Mouse (Mus musculus): ENCODE results near the gene Acot7. TPM values are rescaled to one million over a fixed set of nuclear protein-coding genes. Genes with fewer than 3 reads are reported as not detected.

Gene Acot7
- polyA plus RNA-seq, 1 experiment, result 167 TPM

DNA sequence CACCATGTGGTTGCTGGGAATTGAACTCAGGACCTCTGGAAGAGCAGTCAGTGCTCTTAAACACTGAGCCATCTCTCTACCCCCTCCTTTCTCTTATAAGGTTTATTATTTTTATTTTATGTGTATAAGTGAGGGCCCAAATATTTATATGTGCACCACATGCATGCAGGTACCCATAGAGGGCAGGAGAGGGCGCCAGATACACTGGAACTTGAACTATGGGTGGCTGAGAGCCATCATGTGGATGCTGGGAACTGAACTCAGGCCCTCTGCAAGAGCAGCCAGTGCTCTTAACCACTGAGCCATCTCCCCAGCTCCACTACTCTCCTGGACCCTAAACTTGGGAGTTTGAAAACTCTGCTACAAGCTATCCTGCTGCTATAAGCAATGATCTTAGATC is 34.3 kb upstream of the Acot7 start:
- TF ChIP-seq SRF (IDR thresholded peaks at IDR 0.05; ENCODE audit: control insufficient read depth, insufficient read length, low read depth) (no peak), E2F4 (IDR thresholded peaks at IDR 0.05; ENCODE audit: insufficient read depth) (no peak), POLR2A (IDR thresholded peaks at IDR 0.05; ENCODE audit: insufficient read length, low read depth) (no peak), POLR2AphosphoS2 (IDR thresholded peaks at IDR 0.05; ENCODE audit: insufficient read length, low read depth) (no peak), REST (IDR thresholded peaks at IDR 0.05; ENCODE audit: insufficient read depth, insufficient read length) (no peak), TCF12 (IDR thresholded peaks at IDR 0.05; ENCODE audit: insufficient read depth, poor library complexity, severe bottlenecking) (no peak), TCF3 (IDR thresholded peaks at IDR 0.05; ENCODE audit: insufficient read length, low read depth) (no peak), CEBPB (IDR thresholded peaks at IDR 0.05; ENCODE audit: insufficient read depth, poor library complexity, severe bottlenecking) (no peak), MYOD1 (IDR thresholded peaks at IDR 0.05; ENCODE audit: control insufficient read depth in 1 of 3, insufficient read length in 2 of 3, low read depth in 2 of 3) (no peak), MAX (IDR thresholded peaks at IDR 0.05; ENCODE audit: low read depth) (no peak), USF1 (IDR thresholded peaks at IDR 0.05; ENCODE audit: low read depth) (no peak), MYOG (IDR thresholded peaks at IDR 0.05; ENCODE audit: control insufficient read depth in 1 of 3, insufficient read depth in 1 of 3, insufficient read length in 2 of 3, low read depth in 2 of 3) (no peak)
- peaks cover 41% of the 10 kb centered on the region for H3K27me3 ChIP-seq (ENCODE audit: control insufficient read depth, insufficient read depth, insufficient read length)
- H3K4me2 ChIP-seq (ENCODE audit: low read depth), result no peak overlapping the region

DNA sequence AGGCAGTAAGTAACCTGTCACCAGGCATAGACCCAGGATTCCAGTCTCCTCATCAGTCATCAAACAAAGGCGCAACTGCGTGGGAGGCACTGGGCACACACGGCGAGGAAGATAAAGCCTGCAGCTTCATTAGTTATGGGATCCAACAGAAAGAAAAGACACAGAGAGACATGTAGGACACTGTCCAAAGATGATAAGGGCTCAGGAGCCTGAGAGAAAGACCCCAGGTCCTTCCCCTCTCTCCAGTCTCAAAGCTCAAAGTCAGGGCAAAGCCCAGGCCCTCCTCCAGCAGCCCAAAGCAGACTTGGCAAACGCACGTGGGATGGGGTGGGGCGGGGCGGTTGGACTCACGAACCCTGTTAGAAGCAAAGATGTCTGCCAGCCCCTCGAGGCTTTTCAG is 32.5 kb upstream of the Acot7 start:
- Histone ChIP-seq H3K36me3 (ENCODE audit: control insufficient read depth, insufficient read depth) (no peaks in the 10 kb centered on the region), H3K4me2 (ENCODE audit: low read depth) (no peak overlapping the region), H3K79me2 (ENCODE audit: control insufficient read depth, insufficient read depth) (no peaks in the 10 kb centered on the region), H3K4me3 (no peak overlapping the region), H3ac (ENCODE audit: control insufficient read depth, insufficient read length) (no peak overlapping the region), H3K27me3 (ENCODE audit: control insufficient read depth, insufficient read depth, insufficient read length) (peaks cover 53% of the 10 kb centered on the region)
- TF ChIP-seq CEBPB (IDR thresholded peaks at IDR 0.05; ENCODE audit: insufficient read depth, poor library complexity, severe bottlenecking) (no peak), TCF12 (IDR thresholded peaks at IDR 0.05; ENCODE audit: insufficient read depth, poor library complexity, severe bottlenecking) (no peak), SRF (IDR thresholded peaks at IDR 0.05; ENCODE audit: control insufficient read depth, insufficient read length, low read depth) (no peak), MYOG (IDR thresholded peaks at IDR 0.05; ENCODE audit: control insufficient read depth in 1 of 3, insufficient read depth in 1 of 3, insufficient read length in 2 of 3, low read depth in 2 of 3) (no peak), POLR2A (IDR thresholded peaks at IDR 0.05; ENCODE audit: insufficient read length, low read depth) (no peak), USF1 (IDR thresholded peaks at IDR 0.05; ENCODE audit: low read depth) (no peak), MYOD1 (IDR thresholded peaks at IDR 0.05; ENCODE audit: control insufficient read depth in 1 of 3, insufficient read length in 2 of 3, low read depth in 2 of 3) (no peak), POLR2AphosphoS2 (IDR thresholded peaks at IDR 0.05; ENCODE audit: insufficient read length, low read depth) (no peak), TCF3 (IDR thresholded peaks at IDR 0.05; ENCODE audit: insufficient read length, low read depth) (no peak), MAX (IDR thresholded peaks at IDR 0.05; ENCODE audit: low read depth) (no peak), E2F4 (IDR thresholded peaks at IDR 0.05; ENCODE audit: insufficient read depth) (no peak), REST (IDR thresholded peaks at IDR 0.05; ENCODE audit: insufficient read depth, insufficient read length) (no peak)

More for the DNA sequence above, 34.3 kb upstream of the Acot7 start:
- Histone ChIP-seq H3K36me3 (ENCODE audit: control insufficient read depth, insufficient read depth) (no peaks in the 10 kb centered on the region), H3ac (ENCODE audit: control insufficient read depth, insufficient read length) (no peak overlapping the region), H3K79me2 (ENCODE audit: control insufficient read depth, insufficient read depth) (no peaks in the 10 kb centered on the region), H3K4me3 (no peak overlapping the region)

DNA sequence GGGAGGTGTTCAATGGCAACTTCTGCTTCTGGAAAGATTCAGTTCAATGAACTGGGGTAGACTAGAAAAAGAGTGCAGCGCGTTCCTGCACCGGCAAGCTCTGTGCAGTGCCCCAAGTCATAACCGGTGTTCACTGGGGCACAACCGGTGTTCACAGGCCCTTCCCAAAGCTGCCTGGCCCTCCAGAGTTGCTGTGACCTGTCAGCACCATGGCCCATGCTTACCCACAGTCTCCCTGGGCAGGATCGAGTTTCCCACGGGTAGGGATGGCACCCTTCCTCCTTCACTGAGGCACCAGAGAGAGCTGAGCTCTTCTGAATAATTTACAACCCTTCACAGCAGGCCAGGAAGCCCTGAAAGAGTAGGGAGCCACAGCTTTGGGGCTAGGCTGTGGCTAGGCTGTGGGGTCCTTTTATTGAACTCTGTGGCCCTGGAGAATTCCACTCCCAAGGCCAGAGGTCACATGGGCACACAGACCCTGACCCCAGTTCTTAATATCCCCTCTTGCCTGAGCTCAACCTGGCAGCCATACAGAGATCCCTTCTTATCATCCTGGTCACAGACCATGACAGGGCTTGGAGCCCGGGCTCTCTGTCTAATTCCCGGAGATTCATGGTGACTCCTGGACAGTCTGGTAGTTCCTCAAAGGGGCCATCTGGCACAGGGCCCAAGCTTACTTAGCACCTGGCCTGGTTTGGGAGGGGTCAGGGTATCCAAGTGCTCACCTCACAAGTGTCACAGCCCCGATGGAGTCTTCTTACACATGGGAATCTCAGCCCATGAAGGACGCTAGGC is 31.7 kb upstream of the Acot7 start:
- no peak overlapping the region for H3K4me3 ChIP-seq
- no peak overlapping the region for H3K4me2 ChIP-seq (ENCODE audit: low read depth)
- H3K27me3 ChIP-seq (ENCODE audit: control insufficient read depth, insufficient read depth, insufficient read length), result peaks cover 54% of the 10 kb centered on the region
- no peaks in the 10 kb centered on the region for H3K79me2 ChIP-seq (ENCODE audit: control insufficient read depth, insufficient read depth)
- no peaks in the 10 kb centered on the region for H3K36me3 ChIP-seq (ENCODE audit: control insufficient read depth, insufficient read depth)
- TF ChIP-seq E2F4 (IDR thresholded peaks at IDR 0.05; ENCODE audit: insufficient read depth) (no peak), SRF (IDR thresholded peaks at IDR 0.05; ENCODE audit: control insufficient read depth, insufficient read length, low read depth) (no peak), CEBPB (IDR thresholded peaks at IDR 0.05; ENCODE audit: insufficient read depth, poor library complexity, severe bottlenecking) (no peak), TCF3 (IDR thresholded peaks at IDR 0.05; ENCODE audit: insufficient read length, low read depth) (no peak), MAX (IDR thresholded peaks at IDR 0.05; ENCODE audit: low read depth) (no peak), MYOD1 (IDR thresholded peaks at IDR 0.05; ENCODE audit: control insufficient read depth in 1 of 3, insufficient read length in 2 of 3, low read depth in 2 of 3) (no peak), POLR2A (IDR thresholded peaks at IDR 0.05; ENCODE audit: insufficient read length, low read depth) (no peak)
- H3ac ChIP-seq (ENCODE audit: control insufficient read depth, insufficient read length), result no peak overlapping the region

DNA sequence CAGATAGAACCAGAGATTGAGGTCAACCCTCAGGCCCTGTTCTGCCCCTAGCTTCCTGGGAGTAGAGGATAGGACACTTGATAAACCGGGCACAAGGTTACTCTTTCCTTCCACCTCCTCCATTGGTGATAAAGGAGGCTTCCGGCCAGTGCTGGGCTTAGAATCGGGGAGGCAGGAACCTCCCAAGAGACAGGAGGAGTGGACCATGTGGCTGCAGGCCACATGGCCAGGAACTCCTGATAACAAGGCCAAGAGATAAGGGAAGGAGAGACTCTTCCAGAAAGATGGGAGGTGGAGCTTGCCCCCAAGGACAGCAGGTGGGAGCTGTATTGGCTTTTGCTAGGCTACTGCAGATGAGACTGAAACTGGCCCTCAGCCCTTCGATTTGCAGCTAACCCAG is 27.4 kb upstream of the Acot7 start:
- Histone ChIP-seq H3K79me2 (ENCODE audit: control insufficient read depth, insufficient read depth) (no peaks in the 10 kb centered on the region), H3ac (ENCODE audit: control insufficient read depth, insufficient read length) (no peak overlapping the region), H3K4me3 (no peak overlapping the region), H3K36me3 (ENCODE audit: control insufficient read depth, insufficient read depth) (no peaks in the 10 kb centered on the region), H3K4me2 (ENCODE audit: low read depth) (no peak overlapping the region), H3K27me3 (ENCODE audit: control insufficient read depth, insufficient read depth, insufficient read length) (peaks cover 61% of the 10 kb centered on the region)
- TF ChIP-seq REST (IDR thresholded peaks at IDR 0.05; ENCODE audit: insufficient read depth, insufficient read length), result no peak
- no peak for TF ChIP-seq TCF3 (IDR thresholded peaks at IDR 0.05; ENCODE audit: insufficient read length, low read depth)
- TF ChIP-seq MAX (IDR thresholded peaks at IDR 0.05; ENCODE audit: low read depth), result no peak
- TF ChIP-seq MYOD1 (IDR thresholded peaks at IDR 0.05; ENCODE audit: control insufficient read depth in 1 of 3, insufficient read length in 2 of 3, low read depth in 2 of 3), result no peak
- TF ChIP-seq TCF12 (IDR thresholded peaks at IDR 0.05; ENCODE audit: insufficient read depth, poor library complexity, severe bottlenecking), result no peak
- TF ChIP-seq USF1 (IDR thresholded peaks at IDR 0.05; ENCODE audit: low read depth), result no peak
- no peak for TF ChIP-seq SRF (IDR thresholded peaks at IDR 0.05; ENCODE audit: control insufficient read depth, insufficient read length, low read depth)
- no peak for TF ChIP-seq POLR2A (IDR thresholded peaks at IDR 0.05; ENCODE audit: insufficient read length, low read depth)
- TF ChIP-seq POLR2AphosphoS2 (IDR thresholded peaks at IDR 0.05; ENCODE audit: insufficient read length, low read depth), result no peak
- no peak for TF ChIP-seq MYOG (IDR thresholded peaks at IDR 0.05; ENCODE audit: control insufficient read depth in 1 of 3, insufficient read depth in 1 of 3, insufficient read length in 2 of 3, low read depth in 2 of 3)

Measured in myocyte (in vitro differentiated cells).